Mouse (Mus musculus) embryonic fibroblast, embryonic 13.5 days (primary cell): ENCODE results near the gene Mcrip2.

Experiments
- CTCF ChIP-seq: IDR thresholded peaks from 2 replicates; pipeline ENCODE4 v1.5.1; 2011; ENCODE audit warnings: mild to moderate bottlenecking, control low read depth, low read length, moderate library complexity, borderline replicate concordance; ENCODE audit not compliant: insufficient read depth
- POLR2A ChIP-seq: IDR thresholded peaks from 2 replicates; pipeline ENCODE4 v1.6.1; 2011; ENCODE audit warnings: low read depth, mild to moderate bottlenecking, control low read depth, low read length, moderate library complexity

DNA sequence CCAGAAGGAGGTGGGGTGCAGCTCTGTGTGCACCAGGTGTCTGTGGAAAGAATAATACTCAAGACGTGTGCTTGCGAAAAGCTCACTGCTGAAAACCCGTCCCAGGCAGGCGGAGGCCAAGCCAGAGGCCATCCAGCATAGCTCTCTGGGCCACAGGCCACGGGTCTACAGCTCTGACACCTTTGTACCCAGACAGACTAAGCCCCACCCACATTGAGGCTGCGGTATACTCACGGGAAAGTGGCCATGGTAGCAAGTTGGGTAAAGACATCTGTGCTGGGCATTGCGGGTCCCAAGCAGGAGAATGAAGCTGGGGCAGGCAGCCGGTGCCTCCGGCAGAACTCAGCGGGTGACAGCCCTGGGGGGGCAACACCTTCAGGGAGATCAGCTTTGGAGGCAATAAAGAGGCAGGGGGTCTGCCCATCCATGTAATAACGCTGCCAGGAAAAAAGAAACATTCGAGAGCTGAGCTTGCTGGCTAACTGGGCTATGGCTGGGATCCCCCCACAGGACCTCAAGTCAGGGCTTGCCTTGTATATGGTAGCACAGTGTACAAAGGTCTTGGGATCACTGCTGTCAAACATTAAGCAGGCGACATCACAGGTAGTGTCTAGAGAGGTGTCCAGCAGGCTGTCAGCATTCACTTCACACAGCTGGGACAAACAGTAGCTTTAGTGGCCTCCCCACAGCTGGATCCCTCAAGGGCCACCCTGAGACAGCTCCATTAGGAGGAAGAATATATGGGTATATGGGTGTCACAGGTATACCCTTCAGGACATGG, 28.9 kb downstream of the Mcrip2 start:
- TF ChIP-seq CTCF (no peak), POLR2A (no peak)
